Mouse (Mus musculus) kidney, postnatal 4 days (tissue): ENCODE results near the gene Phxr2.

Experiments
- DNase-seq, 2 experiments: peaks; one replicate each; pipeline ENCODE4 v3.0.0; 2021; ENCODE audit warnings: mixed read lengths in 2 of 2

Phxr2 gene

GRCm38 (mm10) chr10:99086029-99086428, 40.1 kb downstream of the Phxr2 start:
- no peak for DNase-seq

GRCm38 (mm10) chr10:99085240-99085587, 40.9 kb downstream of the Phxr2 start:
- DNase-seq: no peak

GRCm38 (mm10) chr10:99084397-99085239, 41.5 kb downstream of the Phxr2 start:
- DNase-seq: peak; percentile 95

GRCm38 (mm10) chr10:99083431-99084003, 42.6 kb downstream of the Phxr2 start:
- peak; percentile 28 to 38 for DNase-seq

- no peak for DNase-seq
These were observed 44.5 kb downstream of the Phxr2 start for GRCm38 (mm10) chr10:99081569-99081990.

GRCm38 (mm10) chr10:99078621-99079020, 47.5 kb downstream of the Phxr2 start:
- DNase-seq: no peak

- DNase-seq: no peak
These were observed 49.8 kb downstream of the Phxr2 start for GRCm38 (mm10) chr10:99076113-99076895.
